Mouse (Mus musculus): ENCODE data around the gene Wdr73. TPM values are rescaled to one million over a fixed set of nuclear protein-coding genes. Genes with fewer than 3 reads are reported as not detected.

Gene Wdr73
- total and polyA plus RNA-seq, 3 experiments: 42.4 to 55.7 (median 48.1) TPM

GRCm38 (mm10) chr7:80894196-80894595, 6.9 kb downstream of the Wdr73 start:
- Histone ChIP-seq H3K27ac (ENCODE audit: insufficient read depth, low read depth) (no peak overlapping the region), H3K27me3 (replicated peaks) (no peaks in the 10 kb centered on the region), H3K4me3 (replicated peaks in 1 of 3; ENCODE audit: low read depth in 2 of 3, low read length in 2 of 3, poor library complexity in 1 of 3) (no peak overlapping the region), H3K9ac (ENCODE audit: insufficient read depth, low read depth) (no peak overlapping the region), H3K4me1 (ENCODE audit: control insufficient read depth in 1 of 2, insufficient read depth in 2 of 2) (peaks cover 0 to 27% of the 10 kb centered on the region in 2 experiments; a peak in 2 of 4 replicates), H3K79me2 (replicated peaks; ENCODE audit: control insufficient read depth, extremely low read depth, insufficient read depth, poor library complexity, severe bottlenecking) (no peaks in the 10 kb centered on the region), H3K36me3 (replicated peaks in 1 of 2; ENCODE audit: control insufficient read depth in 1 of 2, insufficient read depth in 1 of 2, low read length in 1 of 2) (peaks cover 75 to 92% of the 10 kb centered on the region in 2 experiments), H3K9me3 (replicated peaks; ENCODE audit: low read length) (no peaks in the 10 kb centered on the region), H3K4me2 (ENCODE audit: insufficient read depth, low read depth, poor library complexity, severe bottlenecking) (no peak overlapping the region)
- dilution Hi-C loops (cut with MboI; ENCODE audit: extremely low pct_ligation_motif_present, extremely low pct_unique_long_range_greater_than_20kb, low sequenced_read_pairs): no loop called here
- in situ Hi-C loops (cut with MboI; ENCODE audit: low pct_ligation_motif_present, low pct_unique_long_range_greater_than_20kb, low sequenced_read_pairs): loop anchor here (25.0 kb wide), 1 partner anchor 418 kb away; no protein-coding TSS in a partner anchor
- no peak for DNase-seq (ENCODE audit: extremely low read depth)
- TF ChIP-seq SMC3 (IDR thresholded peaks at IDR 0.05; ENCODE audit: low read depth, low read length) (no peak), SIN3A (IDR thresholded peaks at IDR 0.05; ENCODE audit: low read length) (no peak), NRF1 (IDR thresholded peaks at IDR 0.05; ENCODE audit: low read depth, low read length) (no peak), NELFE (IDR thresholded peaks at IDR 0.05; ENCODE audit: low read depth, low read length) (no peak), GABPA (IDR thresholded peaks at IDR 0.05; ENCODE audit: insufficient replicate concordance, low read depth, low read length) (no peak), POLR2A (IDR thresholded peaks at IDR 0.05; ENCODE audit: low read depth, low read length) (no peak), USF1 (IDR thresholded peaks at IDR 0.05; ENCODE audit: low read depth, low read length) (no peak), UBTF (IDR thresholded peaks at IDR 0.05; ENCODE audit: low read depth, low read length) (no peak), USF2 (conservative IDR thresholded peaks at IDR 0.05; ENCODE audit: low read depth, low read length) (no peak), ZMIZ1 (IDR thresholded peaks at IDR 0.05; ENCODE audit: low read depth, low read length) (no peak), PAX5 (IDR thresholded peaks at IDR 0.05; ENCODE audit: low read length) (no peak), E2F4 (IDR thresholded peaks at IDR 0.05; ENCODE audit: insufficient replicate concordance, low read depth, low read length) (no peak), CHD2 (IDR thresholded peaks at IDR 0.05; ENCODE audit: low read length) (no peak), TCF12 (IDR thresholded peaks at IDR 0.05; ENCODE audit: low read depth, low read length) (no peak), MEF2A (IDR thresholded peaks at IDR 0.05; ENCODE audit: borderline replicate concordance, low read depth, low read length) (no peak), MAZ (IDR thresholded peaks at IDR 0.05; ENCODE audit: low read depth, low read length) (no peak), ZKSCAN1 (IDR thresholded peaks at IDR 0.05; ENCODE audit: borderline replicate concordance, low read depth, low read length) (no peak), ELF1 (IDR thresholded peaks at IDR 0.05; ENCODE audit: low read depth, low read length) (no peak)

DNA sequence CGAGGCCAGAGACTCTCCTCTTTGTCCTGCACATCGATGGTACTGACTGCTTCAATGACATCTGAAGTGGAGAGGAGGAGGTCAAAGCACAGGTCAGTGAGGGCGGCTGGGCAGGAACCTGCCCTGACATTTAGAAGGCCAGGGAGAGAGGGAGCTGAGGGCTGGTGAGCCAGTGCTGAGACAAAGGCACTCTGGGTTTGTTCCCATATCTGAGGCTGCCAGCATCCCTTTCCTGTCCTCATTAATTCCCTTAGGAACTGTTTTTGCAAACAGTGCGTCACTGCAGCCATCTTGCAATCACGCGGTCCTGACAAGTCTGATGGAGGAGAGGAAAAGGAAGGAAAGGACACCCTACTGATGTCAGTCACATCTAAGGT, 7.3 kb downstream of the Wdr73 start:
- peaks cover 0 to 29% of the 10 kb centered on the region in 2 experiments; a peak in 3 of 4 replicates for H3K4me1 ChIP-seq (ENCODE audit: control insufficient read depth in 1 of 2, insufficient read depth in 2 of 2)
- no peak for TF ChIP-seq RCOR1 (conservative IDR thresholded peaks at IDR 0.05; ENCODE audit: low read depth, low read length)
- TF ChIP-seq JUND (conservative IDR thresholded peaks at IDR 0.05; ENCODE audit: low read depth, low read length): no peak
- TF ChIP-seq SMC3 (IDR thresholded peaks at IDR 0.05; ENCODE audit: low read depth, low read length): no peak
- no peak for TF ChIP-seq RAD21 (IDR thresholded peaks at IDR 0.05; ENCODE audit: low read depth, low read length)
- TF ChIP-seq ELF1 (IDR thresholded peaks at IDR 0.05; ENCODE audit: low read depth, low read length): no peak
- no peak overlapping the region for H3K27ac ChIP-seq (ENCODE audit: insufficient read depth, low read depth)
- H3K9ac ChIP-seq (ENCODE audit: insufficient read depth, low read depth): no peak overlapping the region
- dilution Hi-C loops (cut with MboI; ENCODE audit: extremely low pct_ligation_motif_present, extremely low pct_unique_long_range_greater_than_20kb, low sequenced_read_pairs) (no loop called here), in situ Hi-C loops (cut with MboI; ENCODE audit: low pct_ligation_motif_present, low pct_unique_long_range_greater_than_20kb, low sequenced_read_pairs) (loop anchor here (25.0 kb wide), 1 partner anchor 419 kb away; no protein-coding TSS in a partner anchor)
- no peaks in the 10 kb centered on the region for H3K9me3 ChIP-seq (replicated peaks; ENCODE audit: low read length)
- H3K36me3 ChIP-seq (replicated peaks in 1 of 2; ENCODE audit: control insufficient read depth in 1 of 2, insufficient read depth in 1 of 2, low read length in 1 of 2): peaks cover 77 to 93% of the 10 kb centered on the region in 2 experiments
- H3K79me2 ChIP-seq (replicated peaks; ENCODE audit: control insufficient read depth, extremely low read depth, insufficient read depth, poor library complexity, severe bottlenecking): no peaks in the 10 kb centered on the region
- H3K4me2 ChIP-seq (ENCODE audit: insufficient read depth, low read depth, poor library complexity, severe bottlenecking): no peak overlapping the region
- DNase-seq (ENCODE audit: extremely low read depth): no peak
- H3K27me3 ChIP-seq (replicated peaks): no peaks in the 10 kb centered on the region
- H3K4me3 ChIP-seq (replicated peaks in 1 of 3; ENCODE audit: low read depth in 2 of 3, low read length in 2 of 3, poor library complexity in 1 of 3): no peak overlapping the region

Data from CH12.LX (cell line).